Comparison of ENCODE assay signal across 8 mouse cellular contexts in the genomic region with DNA sequence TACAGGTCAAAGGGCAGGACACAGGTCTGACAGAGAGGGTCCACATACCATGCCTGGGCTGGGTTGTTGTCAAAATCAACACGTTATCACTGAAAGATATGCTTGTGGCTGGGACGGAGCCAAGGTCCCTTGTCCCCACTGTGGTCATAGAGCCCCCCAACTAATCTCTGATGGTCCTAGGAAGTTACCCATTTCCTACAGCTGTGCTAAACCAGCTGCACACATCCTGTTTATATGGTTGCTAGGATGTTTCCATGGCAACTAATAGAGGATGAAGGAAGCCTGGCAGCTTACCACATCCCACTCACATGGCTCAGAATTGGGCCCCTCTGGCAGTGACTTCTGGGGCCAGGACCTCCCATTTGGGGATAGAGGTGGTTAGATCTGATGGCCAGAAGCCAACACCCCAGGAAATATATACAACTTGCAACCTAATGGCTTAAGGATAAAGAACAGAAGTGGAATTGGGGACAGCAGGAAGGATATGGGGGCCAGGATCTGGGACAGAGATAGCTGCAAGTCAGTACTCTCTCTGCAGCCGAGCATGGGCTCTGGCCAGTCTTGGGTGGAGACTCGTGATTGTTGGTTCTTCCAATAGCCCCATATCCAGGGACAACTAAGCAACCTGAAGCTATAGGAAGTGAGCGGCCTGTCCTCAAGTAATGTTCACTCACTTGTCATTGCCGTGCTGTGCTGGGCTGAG. TPM values are rescaled to one million over a fixed set of nuclear protein-coding genes. Genes with fewer than 3 reads are reported as not detected.
A peak's percentile ranks its signal among the peaks of the same experiment; 100 is the strongest.
DNase-seq lines count a peak whose midpoint lies in the region; ATAC-seq and TF ChIP-seq lines count a peak whose summit lies in the region.
"Had no signal": no experiment of that assay in that cellular context is flagged by ENCODE, and none has a peak within 500 bp of the region (broad histone marks: within the 10 kb centered on the region; RNA-seq: fewer than 3 reads in every experiment).

No protein-coding gene starts in this region.

- no peak overlapping the region for H3K9ac ChIP-seq in hindbrain, postnatal 0 days (replicated peaks; ENCODE audit: low read length)

- ATAC-seq in hindbrain, postnatal 0 days: peak; percentile 61; the same call in 1 of the 2 replicates

- 0 out of 2 replicates have a peak, but pooled peaks cover 4% of the 10 kb centered on the region for H3K27me3 ChIP-seq in hindbrain, postnatal 0 days (ENCODE audit: insufficient read depth, low read length)

- peak; percentile 34 for DNase-seq in T-cell, adult 2 months (ENCODE audit: low spot score)
- peak; percentile 70 for DNase-seq in embryo, embryonic 11 days
- DNase-seq in hindbrain, postnatal 0 days (ENCODE audit: low spot score): peak; percentile 77
- peak; percentile 79 for DNase-seq in lung, postnatal 10 days
- DNase-seq in adrenal gland, postnatal 36 days: no peak
- no peak for DNase-seq in cerebellum, adult 11-12 months
- no peak for DNase-seq in left cerebral cortex, adult 11 months (ENCODE audit: low spot score)

- H3K9me3 ChIP-seq in hindbrain, postnatal 0 days (ENCODE audit: low read length): no peaks in the 10 kb centered on the region

- no peak overlapping the region for H3K27ac ChIP-seq in hindbrain, postnatal 0 days

- H3K36me3 ChIP-seq in hindbrain, postnatal 0 days (ENCODE audit: insufficient read depth, low read length): no peaks in the 10 kb centered on the region

- 47% methylated on average over 6 of the region's 6 CpGs for WGBS in hindbrain, postnatal 0 days

- H3K4me1 ChIP-seq in hindbrain, postnatal 0 days (ENCODE audit: insufficient read depth, low read length): peaks cover 26% of the 10 kb centered on the region

- no peak overlapping the region for H3K4me2 ChIP-seq in hindbrain, postnatal 0 days (ENCODE audit: low read depth, low read length)

- no peak overlapping the region for H3K4me3 ChIP-seq in hindbrain, postnatal 0 days (ENCODE audit: low read length)
- H3K4me3 ChIP-seq: myocyte had no signal

- TF ChIP-seq CTCF in hindbrain, postnatal 0 days (IDR thresholded peaks at IDR 0.05; ENCODE audit: low read depth): no peak

RNA-seq across cellular contexts. Expression of a gene that starts 43.6 kb away (rescaled TPM):
- 25.5 and 34.2 TPM in 2 replicates for total RNA-seq in hindbrain, postnatal 0 days (2014; rRNA removed)
- polyA plus RNA-seq in hindbrain, postnatal 0 days (2015; fragmentation: Nextera tagmentation; extraction: Ambion mirVana): 33.2 and 36.6 TPM in 2 replicates
- total RNA-seq in adrenal gland, postnatal 36 days (2021): 1 to 10 TPM; 5.6 to 7.0 TPM

Comparison
In these comparisons a context has a peak if more than half of its experiments do, and no peak if none do; other contexts are left out.
1. DNase-seq: peak in T-cell, adult 2 months (single experiment), embryo, embryonic 11 days (single experiment), hindbrain, postnatal 0 days (single experiment) and lung, postnatal 10 days (single experiment); none in adrenal gland, postnatal 36 days (0 of 2), cerebellum, adult 11-12 months (single experiment) and left cerebral cortex, adult 11 months (single experiment).